Mouse (Mus musculus) thymus, postnatal 25 days (tissue): ENCODE measurements around the gene Acsm1.
A peak's percentile ranks its signal among the peaks of the same experiment; 100 is the strongest.

ENCODE experiments used
- DNase-seq: peaks from one replicate; pipeline ENCODE4 v3.0.0; 2022

Acsm1 gene

DNA sequence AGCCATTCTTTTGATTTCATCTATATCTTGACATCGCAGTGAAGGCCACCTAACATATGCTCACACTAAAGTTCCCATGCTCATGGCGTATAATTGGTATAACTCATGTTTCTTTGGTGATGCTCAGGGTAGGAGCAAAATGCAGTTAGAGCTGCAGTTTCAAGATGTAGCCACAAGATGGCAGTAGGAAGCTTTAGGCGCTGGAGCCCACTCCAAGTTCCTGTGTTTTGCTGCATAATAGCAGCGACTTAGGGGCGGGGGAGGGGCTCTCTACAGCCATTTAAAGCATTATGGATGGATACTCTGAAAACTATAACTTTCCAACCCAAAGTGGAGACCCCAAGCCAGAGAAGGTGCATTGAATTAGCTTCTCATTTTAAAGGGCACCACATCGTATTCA is 66.6 kb downstream of the Acsm1 start:
- peak; percentile 17 for DNase-seq

DNA sequence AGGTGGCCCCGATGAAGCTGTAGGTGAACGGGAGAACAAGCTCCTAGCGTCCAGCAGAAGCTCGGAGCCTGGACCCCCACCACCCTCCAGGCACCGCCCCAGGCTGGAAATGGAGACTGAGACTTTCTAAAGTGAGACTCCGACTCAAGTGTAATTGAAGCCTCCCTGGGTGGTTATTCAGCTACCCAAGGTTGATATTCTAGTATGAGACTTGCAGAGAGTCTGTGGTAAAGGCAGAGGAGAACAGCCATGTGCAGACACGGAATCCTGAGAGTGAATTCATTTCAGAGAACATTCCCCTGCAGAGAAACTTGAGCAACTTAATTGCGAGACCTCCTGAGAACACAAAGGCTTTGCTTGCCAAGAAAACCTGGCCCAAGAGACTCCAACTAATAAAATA is 73.3 kb downstream of the Acsm1 start:
- no peak for DNase-seq

DNA sequence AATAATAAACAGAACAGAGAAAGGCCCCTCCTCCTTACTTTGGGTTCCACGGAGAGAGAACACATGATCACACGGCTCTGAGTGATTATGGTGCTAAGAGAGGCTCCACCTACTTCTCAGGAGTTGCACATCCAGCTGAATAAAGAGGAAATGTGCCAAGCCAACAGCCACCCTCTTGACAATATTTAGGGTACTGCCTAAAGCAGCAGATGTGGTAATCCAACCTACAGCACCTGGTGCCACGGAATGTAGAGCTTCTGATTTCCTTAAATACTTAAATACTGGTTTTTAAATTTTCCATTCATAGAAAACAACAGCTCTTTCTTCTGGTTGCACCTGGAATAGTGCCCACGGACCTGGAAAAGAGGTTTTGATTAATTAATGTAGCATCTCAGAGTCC is 75.9 kb downstream of the Acsm1 start:
- DNase-seq, result no peak

DNA sequence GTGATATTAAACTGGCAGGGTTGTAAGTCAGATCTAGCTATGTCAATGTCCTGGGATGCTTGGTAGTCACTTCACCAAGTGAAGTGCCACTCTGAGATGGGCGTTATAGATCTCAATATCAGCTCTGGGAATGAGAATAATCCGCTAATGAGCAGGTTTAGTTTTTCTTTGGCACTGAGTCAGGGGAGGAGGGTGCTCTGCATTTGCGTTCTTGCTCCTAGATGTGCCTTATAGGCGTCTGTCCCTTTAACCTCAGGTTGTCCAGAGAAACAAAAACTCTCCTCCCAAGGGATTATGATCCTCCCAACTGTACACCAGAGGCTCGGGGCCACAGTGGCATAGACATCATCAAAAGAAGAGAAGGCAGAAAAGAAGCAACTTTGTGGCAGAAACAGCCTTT is 82.9 kb downstream of the Acsm1 start, which contains the start of gene Acsm4:
Gene Acsm4, plus strand, starts transcription at position 301 of the 400 bp plus-strand sequence.
- DNase-seq, result no peak

DNA sequence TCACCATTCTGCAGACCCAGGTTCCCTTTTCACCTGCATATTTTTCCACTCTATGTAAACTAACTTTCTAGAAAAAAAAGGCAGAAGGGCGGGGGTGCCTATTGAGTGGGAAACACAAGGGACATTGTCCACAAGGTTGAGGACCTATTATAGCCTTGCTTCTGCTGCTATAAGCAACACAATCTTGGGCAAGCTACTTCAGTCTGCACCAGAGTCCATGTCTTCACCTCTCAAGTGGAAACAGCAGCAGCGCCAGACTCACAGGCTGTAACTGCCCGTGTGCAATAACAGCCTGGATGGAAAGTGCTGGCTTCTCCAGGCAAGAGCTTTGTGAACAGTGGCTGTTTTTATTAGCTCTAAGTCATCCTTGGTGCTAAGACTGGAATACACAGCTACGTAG is 85.5 kb downstream of the Acsm1 start:
- DNase-seq, result no peak

DNA sequence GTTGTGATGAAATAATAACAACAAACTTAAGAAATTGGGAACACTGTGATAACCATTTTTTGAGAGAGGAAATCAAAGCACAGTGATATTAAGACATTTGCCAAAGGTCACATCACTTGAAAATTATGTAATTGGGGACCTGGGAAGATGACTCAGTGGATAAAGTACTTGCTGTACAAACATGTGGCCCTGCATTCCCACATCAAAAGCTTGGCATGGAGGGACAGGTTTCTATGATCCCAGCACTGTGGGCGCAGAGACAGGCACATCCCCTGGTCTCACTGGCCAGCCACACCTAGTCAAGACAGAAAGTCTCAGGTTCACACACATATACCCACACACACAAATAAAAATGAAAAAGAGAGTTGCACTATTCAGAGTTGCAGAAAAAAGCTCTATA is 88.1 kb downstream of the Acsm1 start:
- DNase-seq, result no peak
